Mouse (Mus musculus) gastrocnemius, adult 18-20 months (tissue): Measurements from ENCODE around the gene Ap5m1. TPM values are rescaled to one million over a fixed set of nuclear protein-coding genes. Genes with fewer than 3 reads are reported as not detected.
"Not testable (repeated sequence)": the region's sequence is repeated elsewhere in the genome, so short reads cannot be mapped to it uniquely, and the experiment has no call there.

Experiments used
- DNase-seq: peaks from one replicate; pipeline ENCODE4 v3.0.0; 2021; ENCODE audit warnings: low spot score
- long read RNA-seq, 2 experiments: library from polyadenylated mRNA; stranded (forward); transcript quantifications; one replicate each; pipeline ENCODE4 v2.0.0; 2021
- total RNA-seq, 2 experiments: library from RNA; stranded (reverse); gene quantifications; 2 replicates each; pipeline ENCODE4 v1.2.3; 2021

Gene Ap5m1
- total RNA-seq = 10 to 100 TPM in 1 of 2 experiments, 1 to 10 TPM in 1; 9.9 to 10.2 TPM
- long read RNA-seq, experiment 1, full-length matches to known transcripts = 6 of 10 reads
- long read RNA-seq, experiment 1, partial matches to known transcripts = 0 of 10 reads
- long read RNA-seq, experiment 1, other reads (novel, unspliced or antisense) = 4 of 10 reads
- long read RNA-seq, experiment 2, full-length matches to known transcripts = 6 of 9 reads
- long read RNA-seq, experiment 2, partial matches to known transcripts = 2 of 9 reads
- long read RNA-seq, experiment 2, other reads (novel, unspliced or antisense) = 1 of 9 reads

DNA sequence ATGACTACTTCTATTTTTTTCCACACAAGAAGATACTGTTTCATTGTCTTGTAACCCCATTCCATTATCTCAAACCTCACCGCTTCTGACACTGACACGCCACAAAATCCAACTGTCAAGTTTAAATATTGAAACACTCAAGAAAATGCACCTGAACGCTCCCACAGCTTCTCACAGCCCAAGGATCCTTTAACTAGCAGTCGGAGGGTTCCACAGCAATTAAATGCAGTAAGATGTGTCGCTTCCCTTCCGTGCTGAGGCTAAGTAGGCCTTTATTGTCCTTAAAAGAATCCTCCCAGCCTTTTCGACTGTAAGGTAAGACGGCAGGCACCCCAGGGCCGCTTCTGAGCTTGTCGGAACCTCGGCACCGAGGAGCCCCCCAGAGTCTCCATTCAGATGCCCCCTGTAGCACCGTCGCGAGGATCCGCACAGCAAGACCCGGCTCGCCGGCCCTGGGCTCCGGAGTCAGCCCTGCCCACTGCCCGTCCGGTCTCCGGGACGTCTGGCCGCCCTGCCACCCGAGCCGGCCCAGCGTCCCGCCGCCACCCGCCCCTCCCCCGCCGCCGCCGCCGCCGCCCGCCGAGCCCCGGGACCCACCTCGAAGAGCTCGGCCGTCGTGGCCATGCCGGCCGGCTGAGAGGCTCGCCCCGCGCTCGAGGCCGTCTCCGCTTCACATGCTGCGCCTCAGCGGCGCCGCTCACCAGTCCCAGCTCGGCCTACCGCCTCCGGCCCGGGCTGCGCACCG is at the start of gene Ap5m1:
Gene Ap5m1, plus strand, starts transcription at position 569 of the 745 bp plus-strand sequence.
- peak; percentile 14 for DNase-seq

DNA sequence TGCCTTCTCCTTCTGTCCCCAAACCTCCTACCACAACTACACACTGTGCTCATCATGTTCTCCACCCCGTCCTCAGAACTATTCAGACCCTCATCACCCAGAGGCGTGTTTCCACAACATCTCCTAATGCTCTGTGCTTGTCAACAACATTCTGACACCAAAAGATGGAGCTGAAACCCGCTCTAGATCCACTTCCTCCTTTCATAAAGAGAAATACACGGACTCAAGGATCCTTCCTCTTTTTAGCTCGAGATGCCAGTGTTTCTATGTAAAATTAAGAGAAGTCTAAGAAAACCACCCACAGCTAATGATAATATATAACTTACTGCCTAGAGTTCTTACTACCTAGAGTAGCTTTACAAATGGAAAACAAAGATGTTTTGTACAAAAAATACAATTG is 46.1 kb upstream of the Ap5m1 start:
- no peak for DNase-seq

DNA sequence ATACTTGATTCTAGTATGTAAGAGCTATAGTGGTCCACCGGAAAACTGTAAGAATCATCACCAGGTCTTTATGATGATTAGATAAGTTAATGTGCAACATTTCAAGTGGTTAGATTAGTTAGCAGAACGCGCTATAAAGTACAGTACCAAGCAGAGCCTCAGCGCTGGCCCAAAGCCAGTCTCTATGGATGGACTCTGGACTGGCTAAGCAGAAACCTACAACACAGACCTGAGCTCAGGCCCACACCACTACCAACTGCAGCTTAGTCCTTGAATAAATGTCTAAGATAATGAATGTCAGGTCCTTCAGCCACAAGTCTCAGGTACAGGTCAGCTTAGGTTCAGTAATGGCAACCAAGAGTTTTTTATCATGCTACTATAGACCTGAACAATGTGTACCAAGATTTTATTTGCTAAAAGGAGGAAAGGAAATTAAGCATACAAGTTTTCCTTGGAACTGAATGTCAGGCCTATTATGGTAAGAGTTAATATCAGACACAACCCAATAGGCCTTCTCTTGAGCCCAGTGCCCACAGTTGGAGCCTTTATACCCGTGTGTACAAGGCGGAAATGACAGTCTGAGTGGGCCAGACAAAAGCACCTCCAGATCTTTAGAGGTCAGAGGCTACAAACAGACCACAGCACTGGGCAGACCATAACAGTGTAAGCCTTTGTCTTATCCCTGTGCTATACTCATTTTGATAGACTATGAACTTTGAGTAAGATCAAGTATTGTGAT is 38.7 kb upstream of the Ap5m1 start:
- DNase-seq = no peak

DNA sequence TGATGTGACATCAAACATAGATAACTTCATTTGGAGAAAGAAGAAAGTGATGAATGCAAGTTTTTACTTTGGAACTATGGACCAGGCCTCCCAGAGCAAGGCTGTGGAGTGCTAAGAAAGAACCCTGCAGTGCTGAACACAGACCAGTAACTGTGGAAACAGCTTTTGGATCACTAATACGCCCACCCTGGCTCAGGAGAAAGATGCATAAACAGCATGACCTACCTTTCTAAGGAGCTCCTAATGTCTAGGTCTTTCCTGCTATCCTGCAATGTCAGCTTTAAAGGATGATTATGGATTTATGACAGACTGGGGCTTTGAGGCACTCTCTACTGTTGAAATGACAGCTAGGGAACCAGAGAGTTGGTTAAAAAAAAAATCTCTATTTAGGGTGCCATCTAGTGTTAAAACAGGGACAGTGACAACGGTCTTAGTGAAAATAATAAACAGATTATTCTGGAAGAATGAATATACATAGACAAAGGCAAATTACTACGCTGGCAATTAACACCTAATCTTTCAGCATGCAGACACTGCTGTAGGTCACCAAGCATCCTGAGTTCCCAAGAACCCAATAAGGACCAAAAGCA is 38.0 kb upstream of the Ap5m1 start:
- no peak for DNase-seq

DNA sequence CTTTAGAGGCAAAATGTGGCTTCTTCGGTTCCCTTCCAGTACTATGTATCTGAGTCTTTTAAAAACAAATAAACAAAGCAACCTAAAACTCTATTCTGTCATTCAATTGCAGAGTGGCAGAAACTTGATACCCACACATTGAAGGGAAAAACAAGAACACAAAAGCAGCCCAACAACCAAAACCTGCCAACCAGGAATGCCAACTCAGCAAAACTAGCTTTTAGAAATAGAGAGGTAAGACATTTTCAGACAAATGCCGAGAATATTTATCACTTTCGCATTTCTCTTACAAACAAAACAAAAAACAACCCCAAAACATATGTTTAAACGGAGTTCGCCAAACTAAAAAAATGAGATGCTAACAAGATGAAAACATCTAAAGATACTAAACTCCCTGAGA is 36.9 kb upstream of the Ap5m1 start:
- DNase-seq = no peak

DNA sequence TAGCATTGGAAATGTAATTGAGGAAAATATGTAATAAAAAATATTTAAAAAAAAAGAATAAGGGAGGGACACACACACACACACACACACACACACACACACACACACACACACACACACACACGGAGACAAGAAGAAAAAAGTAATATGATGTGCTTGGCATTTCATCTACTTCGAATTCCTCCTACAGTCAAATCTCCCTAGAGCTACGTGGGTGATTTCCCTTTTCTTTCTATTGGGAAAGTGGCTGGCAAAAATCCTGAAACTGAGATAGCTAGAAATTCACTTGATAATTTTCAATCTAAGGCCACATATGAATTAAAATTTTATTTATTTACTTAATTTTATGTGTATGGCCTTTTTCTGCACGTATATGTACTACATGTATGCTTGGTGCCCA is 20.3 kb upstream of the Ap5m1 start:
- no peak for DNase-seq

DNA sequence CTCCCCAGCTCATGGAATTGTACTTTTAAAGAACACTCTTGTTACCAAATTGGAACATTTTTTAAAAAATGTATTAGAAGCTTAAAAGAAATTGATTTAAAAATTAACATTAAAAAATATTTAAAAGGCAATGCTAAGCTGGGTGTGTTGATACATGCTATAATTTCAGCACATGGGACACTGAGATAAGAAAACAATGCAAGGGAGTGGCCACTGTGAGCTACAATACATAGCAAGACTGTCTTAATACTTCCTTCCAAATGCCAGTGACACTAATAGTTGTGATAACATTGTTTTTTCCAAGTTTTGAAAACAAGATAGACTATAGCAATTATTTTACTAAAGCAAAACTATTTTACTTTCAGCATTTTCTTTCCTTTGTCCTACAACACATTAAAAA is 16.4 kb upstream of the Ap5m1 start:
- no peak for DNase-seq

DNA sequence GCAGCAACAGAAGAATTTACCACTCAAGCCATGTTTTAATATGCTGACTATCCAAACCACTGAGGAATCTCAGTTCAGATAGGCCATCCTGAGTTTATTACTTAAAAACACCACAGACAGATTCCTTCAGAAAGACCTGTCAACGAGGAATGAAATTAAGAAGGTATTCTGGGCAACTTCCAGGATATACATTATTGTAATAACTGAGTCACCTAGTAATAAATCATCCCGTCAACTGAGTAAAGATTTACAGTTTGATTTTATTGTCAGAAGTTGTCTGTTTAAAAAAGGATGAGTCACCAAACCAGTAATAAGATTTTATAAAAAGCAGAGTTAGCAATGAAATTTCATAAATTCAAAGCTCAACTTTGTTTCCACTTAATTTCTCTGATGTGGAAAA is 2.1 kb upstream of the Ap5m1 start:
- no peak for DNase-seq

DNA sequence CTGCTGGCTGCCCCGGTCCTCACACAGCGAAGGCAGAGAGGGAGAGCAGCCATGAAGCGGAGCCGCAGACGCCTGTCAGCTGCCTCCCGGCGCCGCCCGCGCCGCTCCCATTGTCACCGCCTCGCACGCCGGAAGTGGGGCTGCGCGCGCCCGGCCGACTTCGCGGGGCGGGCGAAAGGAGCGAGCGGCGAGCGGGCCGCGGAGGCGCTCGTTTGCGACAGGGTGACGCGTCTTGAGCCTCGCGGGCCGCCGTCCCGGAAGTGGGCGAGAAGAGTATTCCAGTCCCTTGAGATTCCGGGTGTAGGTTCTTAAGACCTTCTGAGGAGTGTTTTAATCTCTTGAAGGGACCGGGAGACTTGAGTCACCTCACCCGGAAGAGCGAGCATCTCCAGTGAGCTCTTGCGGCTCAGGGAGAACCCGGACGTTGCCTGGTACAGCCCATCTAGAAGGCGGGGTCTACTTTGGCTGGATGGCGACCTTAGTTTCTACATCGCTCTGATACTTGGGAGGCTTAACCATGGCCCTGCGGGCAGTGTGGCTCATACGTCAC is 452 bp downstream of the Ap5m1 start, which contains the start of gene Exoc5:
Gene Exoc5, minus strand, starts transcription at position 380 of the 550 bp plus-strand sequence.
- DNase-seq = peak; percentile 95

DNA sequence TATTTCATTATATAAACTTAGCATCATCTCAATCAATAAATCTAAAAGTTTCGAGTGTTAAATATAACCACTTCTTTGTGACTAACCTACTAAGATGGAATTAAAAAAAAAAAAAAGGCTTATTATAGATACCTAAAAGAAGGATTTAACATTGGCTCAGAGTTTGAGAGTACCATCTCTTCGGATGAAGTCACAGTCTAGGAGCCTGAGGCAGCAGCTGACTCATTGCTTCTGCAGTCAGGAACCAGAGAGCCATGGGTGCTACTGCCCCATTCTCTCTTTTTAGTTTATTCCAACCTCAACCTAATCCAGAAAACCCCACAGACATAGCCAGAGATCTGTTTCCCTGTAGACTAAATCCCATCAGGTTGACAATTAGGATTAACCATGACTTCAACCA is 6.9 kb downstream of the Ap5m1 start:
- no peak for DNase-seq

DNA sequence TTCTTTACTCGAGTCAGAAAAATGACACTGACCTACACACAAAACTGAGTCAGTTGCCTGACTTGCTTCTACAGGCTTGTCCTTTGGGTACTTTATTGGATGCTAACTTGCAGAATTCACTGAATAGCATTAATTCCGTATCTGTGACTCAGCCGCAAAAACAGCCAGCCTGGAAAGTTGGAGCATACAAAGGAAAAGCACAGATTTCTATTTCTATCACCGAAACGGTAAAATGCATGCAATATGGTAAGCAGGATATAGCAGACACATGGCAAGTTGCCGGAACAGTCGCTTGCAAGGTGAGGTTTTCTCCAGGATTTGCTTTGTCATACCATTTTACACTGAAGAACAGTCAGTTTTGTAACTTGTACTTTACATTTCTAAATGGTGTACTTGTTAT is 8.0 kb downstream of the Ap5m1 start:
- no peak for DNase-seq

DNA sequence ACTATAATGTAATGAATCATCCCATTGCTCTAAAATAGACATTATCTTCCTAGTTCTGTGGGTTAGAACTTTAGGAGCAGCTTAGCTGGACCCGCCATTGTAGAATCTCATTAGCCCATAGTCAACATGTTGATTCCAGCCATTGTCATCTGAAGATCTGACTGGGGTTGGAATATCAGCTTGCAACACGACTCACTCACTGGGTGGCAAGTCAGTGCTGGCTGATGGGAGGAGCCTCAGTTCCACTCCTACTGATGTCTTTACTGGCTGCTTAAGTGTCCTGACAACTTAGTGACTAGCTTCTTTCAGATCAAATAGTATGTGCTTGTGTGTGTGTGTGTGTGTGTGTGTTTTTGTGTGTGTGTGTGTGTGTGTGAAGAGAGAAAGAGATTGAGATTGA is 8.5 kb downstream of the Ap5m1 start:
- no peak for DNase-seq

DNA sequence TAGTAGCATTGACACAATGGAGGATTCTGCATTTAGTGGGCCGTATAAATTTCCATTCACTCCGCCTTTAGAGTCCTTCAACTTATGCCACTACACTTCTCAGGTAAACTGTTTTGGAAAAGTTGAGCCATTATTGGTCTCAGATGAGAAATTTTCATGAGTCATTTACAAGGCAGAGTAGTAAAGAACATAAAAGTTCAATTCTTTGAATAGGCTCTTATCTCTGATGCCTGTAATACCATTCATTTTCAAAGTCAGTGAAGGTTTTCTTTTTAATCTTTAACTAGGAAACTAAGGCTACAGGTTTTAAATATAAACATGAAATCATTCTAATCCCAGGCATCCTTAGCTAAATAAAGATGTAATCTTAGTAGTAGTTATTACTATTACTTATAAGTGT is 12.9 kb downstream of the Ap5m1 start:
- no peak for DNase-seq

DNA sequence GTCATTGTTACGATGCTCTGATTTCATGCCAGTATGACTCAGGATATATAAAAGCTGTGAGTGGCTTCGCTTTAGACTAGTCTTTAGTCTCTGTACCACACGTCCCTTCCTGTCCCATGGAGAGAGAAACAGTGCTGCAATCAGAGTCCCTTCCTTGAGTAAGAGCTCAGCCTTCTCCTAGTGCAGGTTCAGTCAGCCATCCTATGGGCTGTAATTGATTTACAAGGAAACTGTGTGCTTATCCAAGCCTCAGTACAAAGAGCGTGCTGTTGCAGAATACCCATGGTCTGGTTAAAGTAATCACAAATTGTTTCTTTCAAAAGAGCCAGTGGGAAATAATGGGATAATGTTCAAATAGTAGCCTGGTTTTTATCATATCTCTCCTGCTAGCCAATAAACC is 20.6 kb downstream of the Ap5m1 start:
- no peak for DNase-seq

DNA sequence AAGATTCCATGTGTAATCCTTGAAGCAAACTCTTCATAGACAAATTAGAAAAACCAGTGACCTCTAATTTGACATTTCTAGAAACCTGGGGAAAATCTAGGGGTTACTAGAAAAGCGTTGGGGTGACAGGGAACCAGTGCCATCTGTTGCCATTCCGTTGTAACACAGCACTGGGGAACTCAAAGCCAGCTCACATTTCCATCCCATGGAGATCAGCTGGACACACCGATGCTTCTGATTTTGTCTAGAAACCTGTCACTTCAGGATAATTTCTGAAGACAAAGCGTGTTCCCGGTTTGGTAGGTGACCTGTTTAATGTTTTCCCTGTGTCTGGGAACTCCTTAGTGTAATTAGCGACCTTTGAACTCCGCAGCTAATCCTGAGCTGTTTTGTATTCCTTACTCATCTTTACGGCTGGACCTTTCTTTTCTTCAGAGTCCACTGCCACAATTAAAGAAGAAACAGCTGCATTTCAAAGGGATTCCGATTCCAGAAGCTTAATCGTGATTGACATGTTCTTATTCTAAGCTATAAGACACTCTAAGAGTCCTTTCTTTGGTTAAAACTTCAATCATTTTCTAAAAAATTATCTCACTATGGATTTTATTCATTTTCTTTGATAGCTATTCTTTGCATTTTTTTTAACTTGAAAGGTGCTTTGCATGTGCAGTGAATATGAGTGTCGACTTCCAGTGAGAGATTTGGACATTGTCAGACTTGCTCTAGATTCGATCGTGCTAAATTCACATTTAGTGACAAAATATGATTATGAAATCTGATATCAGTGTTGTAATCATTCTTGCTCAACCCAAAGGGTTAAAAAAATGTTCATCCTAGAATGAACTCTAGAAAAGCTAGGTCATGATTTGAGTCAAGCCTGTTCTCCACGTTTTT is 22.5 kb downstream of the Ap5m1 start:
- no peak for DNase-seq

DNA sequence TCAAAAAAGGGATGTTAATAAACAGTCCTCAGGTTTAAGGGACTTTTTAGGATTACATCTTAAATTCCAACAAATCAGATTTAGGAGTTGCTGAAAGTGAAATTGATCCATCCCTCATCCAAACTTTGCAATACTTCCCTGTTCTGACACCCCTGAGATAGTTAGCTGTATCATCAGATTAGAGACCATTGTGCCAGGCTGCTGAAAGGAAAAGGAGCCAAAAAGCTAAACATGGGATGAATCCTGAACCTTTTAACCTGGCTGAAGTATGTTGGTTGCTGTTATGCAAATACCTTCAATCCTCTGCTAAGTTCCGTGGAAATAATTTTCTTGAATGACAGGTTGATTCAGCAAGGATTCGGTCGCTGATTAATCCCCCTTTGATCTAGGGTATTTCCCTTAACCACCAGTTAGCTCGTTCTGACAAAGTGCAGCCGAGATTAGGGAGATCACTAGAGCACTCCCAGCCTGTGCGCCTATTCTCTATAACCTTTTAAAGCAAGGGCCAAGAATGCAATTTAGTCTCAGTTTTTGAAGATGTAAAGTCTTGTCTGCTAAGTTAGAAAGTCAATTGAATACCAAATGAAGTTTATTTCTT is 23.7 kb downstream of the Ap5m1 start:
- DNase-seq = no peak

DNA sequence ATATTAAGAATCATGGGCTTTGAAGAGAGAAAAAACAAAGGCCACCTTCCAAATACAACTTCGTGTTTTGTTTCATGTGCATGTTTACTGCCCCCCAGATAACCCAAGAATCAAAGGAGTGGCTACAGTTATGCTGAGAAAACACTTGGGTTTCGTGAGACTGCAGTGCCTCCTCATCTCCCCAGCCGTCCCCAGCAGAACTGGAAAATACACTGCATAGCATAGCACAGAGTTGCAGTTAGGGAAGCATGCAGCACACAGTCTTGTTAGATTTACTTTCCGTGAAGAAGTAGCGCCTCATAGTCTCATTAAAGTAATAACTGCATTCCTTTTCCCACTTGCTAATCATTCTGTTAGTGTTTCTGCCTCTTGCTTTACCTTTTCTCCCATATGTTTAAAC is 24.2 kb downstream of the Ap5m1 start:
- DNase-seq = no peak

DNA sequence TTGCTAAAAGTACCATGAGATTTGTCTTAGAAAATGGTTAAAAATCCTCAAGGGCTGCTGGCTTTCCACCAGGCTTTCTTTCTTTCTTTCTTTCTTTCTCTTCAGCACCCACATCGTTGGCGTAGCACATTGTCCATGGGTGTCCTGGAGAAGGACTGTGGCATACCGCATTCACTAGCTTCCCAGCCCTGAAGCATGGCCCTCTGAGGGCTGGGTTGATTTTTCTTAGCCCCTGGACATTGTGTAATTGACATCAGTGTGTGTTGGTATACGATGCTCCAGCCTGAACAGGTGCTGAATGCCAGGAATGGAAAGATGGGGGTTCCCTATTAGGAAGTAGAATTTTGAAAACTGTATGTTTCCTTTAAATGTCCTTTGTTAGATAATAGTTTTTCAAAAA is 25.4 kb downstream of the Ap5m1 start:
- no peak for DNase-seq

DNA sequence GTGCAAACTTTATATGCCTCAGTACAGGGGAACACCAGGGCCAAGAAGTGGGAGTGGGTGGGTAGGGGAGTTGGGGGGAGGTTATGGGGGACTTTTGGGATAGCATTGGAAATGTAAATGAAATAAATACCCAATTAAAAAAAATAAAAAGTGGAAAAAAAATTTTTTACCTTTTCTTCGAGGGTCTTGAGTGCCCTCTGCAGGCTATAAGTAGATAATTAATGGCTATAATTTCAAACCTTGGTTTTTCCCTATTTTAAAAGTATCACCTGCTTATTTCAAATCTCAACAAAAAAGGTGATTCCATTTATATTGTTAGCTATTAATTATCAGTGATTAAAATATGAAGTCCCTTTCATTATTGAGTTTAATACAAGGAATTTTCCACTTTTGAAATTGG is 25.9 kb downstream of the Ap5m1 start:
- DNase-seq = not testable (repeated sequence)

DNA sequence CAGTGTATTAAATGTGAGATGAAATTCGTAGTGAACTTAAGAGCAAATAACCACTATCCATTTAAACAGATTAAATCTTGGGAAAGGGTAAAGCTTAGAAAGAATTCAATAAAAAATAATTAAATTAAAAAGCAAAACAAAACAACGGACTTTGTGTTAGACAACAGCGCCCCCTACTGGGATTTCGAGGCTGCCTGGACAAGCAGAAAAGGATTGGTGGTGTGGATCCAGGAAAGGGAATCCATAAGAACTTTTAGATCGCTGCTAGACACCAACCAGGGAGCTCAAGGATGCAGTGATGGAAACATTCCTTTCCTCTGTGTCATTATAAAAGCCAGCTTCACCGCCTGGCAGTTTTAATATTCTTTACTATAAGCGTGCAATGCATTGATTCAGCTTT is 52.5 kb downstream of the Ap5m1 start:
- peak; percentile 46 for DNase-seq
